Mouse (Mus musculus) spleen, adult 12 weeks (tissue): Measurements from ENCODE around the gene Carmil3.

ENCODE experiments used
- DNase-seq: peaks from one replicate; pipeline ENCODE4 v3.0.0; 2022; ENCODE audit warnings: low spot score

The Carmil3 gene

GRCm38 (mm10) chr14:55490361-55491201 is at the start of gene Carmil3:
Gene Carmil3 (plus strand): TSS chr14:55490651.
- DNase-seq, result peak; percentile 31

GRCm38 (mm10) chr14:55457693-55458092 is 32.8 kb upstream of the Carmil3 start:
- DNase-seq, result no peak

GRCm38 (mm10) chr14:55458273-55458672 is 32.2 kb upstream of the Carmil3 start:
- peak; percentile 61 for DNase-seq

DNA sequence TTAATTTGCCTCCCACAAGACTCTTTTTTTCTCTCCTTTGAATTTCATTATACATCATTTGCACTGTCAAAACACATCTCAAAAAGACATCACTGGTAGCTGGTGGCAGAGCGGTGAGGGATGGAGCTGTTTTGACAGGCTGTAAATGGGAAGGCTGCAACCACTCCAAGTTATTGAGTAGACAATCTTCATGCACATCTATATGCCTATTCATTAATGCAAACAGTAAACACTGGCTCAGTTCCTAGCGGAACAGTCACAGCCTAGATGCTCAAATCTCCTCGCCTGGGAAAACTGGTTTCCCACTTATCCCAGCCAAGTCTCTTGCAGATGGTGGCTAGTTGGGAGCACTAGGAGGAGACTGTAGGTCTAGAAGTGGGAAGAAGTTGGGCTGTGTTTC is 31.7 kb upstream of the Carmil3 start:
- no peak for DNase-seq

GRCm38 (mm10) chr14:55459796-55460195 is 30.7 kb upstream of the Carmil3 start:
- DNase-seq, result no peak

DNA sequence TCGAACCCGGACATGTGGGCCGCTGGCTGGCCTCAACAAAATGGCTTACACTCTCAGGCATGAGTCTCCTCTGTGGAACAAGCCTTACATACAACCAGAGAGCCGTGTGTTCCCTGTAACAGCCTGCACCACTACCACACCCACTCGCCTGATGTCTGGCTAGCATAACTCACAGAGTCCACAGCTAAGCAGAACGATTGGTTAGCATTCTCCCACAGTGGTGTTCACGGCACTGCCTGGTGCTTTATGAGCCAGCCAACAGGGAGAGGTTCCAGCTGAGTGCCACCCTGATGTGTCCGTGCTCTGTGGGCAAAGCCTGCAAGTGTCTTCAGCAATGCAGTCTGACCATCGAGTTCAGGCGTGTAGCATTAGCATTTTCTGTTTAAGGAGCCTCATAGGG is 30.2 kb upstream of the Carmil3 start:
- no peak for DNase-seq

GRCm38 (mm10) chr14:55461757-55462156 is 28.7 kb upstream of the Carmil3 start:
- no peak for DNase-seq

DNA sequence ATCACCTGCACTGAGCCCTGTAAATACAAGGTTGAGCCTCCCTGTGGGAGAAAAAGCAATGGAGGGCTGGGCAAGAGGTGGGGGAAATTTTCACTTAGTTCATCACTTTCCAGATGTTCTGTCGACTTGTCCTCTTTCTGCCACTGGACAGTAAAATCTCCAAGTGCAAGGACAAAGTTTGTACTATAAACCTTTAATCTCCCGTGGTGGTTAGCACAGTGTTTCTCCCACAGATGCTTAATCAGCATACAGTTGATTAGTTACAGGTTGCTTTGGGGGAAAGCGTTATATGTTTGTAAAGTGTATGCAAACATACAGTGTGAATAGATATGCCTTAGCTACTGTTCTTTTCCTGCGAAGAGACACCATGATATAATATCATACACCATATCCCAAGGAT is 24.0 kb upstream of the Carmil3 start:
- no peak for DNase-seq

DNA sequence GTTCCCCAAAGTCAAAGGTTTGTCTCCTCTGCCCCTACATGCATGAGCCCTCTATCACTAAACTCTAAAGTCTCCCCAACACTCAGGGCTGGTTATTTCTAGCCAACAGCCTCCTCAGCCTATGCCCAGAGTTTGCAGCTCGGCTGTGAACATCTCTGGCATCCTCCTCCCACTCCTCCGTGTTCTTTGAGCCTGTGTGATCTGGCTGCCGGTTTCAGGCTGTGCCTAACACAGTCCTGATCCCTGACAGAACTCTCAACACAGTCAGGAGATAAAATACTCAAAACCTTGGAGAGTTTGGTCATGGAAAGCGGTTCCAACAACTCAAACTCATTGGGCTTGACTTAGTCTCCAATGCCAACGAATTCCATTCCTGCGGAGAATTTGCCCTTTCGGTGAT is 23.3 kb upstream of the Carmil3 start:
- DNase-seq, result no peak

DNA sequence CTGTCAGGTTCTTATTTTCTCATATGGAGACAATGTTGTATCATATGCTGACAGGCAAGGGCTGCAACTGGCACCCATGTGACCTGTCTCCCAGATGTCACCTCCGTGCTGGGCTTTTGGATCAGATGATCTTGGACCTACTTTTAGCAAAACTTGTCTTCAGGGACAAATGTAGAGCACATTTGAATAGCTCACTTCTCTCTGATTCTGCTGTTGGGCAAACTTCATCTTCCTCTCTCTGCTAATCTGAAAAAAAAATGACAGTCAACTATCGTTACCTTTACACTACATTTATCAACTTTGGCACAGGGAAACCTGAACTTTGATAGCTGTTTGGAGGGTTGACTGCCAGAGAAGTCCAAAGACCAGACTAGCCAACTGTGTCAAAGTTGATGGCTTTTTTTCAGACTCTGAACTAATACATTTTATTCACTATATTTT is 22.1 kb upstream of the Carmil3 start:
- no peak for DNase-seq

- no peak for DNase-seq
Measured at GRCm38 (mm10) chr14:55469041-55469440, 21.4 kb upstream of the Carmil3 start.

DNA sequence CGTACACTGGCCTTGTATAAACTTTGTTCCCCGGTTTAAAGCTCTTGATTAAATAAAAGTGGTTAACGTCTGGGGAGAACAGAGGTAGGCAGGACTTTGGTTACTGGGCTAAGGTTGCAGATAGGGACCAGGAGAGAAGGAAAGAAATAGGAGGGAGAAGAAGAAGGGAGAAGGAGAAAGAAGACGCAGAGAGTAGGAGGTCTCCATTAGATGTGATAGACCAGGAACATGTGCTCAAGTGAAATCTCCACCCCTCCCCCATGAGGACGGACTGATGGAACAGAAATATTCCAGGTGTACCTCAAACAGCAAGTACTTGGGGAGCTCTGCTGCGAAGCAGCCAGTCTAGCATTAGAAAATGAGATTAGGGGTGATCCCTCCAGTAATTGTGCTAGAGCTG is 20.6 kb upstream of the Carmil3 start:
- no peak for DNase-seq

DNA sequence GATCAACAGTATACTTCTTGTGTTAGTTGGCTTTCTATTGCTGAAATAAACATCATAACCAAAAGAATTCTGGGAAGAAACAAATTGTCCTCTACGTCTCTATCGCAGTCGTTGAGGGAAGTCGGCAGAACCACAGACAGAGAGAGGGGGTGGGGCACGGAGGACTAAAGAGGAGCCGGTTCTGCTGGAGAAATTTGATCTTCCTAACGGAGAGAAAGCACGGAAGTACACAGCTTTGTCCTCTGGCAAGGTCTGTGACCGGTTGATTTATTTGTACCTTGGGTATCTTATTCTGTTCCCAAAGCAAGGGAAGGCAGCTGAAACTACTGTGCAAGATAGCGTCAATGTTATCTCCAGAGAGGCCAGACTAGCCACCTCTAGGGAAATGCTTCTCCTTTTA is 19.6 kb upstream of the Carmil3 start:
- DNase-seq, result no peak

DNA sequence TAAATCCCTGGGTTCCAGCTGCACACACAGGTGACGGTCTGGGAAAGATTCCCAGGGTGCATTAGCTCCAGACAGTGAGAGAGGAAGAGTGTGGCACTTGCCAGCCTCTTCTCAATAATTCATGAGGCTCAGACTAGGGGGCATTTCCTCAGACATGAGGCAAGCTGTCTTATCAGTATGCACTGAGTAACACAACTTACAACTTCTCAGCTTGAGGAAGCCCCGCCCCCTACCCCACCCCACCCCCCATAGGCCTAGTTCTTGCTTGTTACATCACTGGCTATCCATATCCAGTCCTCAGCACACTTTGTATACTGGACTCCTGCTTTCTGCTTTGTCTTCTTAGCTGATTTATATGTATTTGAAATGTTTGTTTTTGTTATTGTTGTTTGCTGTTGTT is 14.8 kb upstream of the Carmil3 start:
- no peak for DNase-seq

DNA sequence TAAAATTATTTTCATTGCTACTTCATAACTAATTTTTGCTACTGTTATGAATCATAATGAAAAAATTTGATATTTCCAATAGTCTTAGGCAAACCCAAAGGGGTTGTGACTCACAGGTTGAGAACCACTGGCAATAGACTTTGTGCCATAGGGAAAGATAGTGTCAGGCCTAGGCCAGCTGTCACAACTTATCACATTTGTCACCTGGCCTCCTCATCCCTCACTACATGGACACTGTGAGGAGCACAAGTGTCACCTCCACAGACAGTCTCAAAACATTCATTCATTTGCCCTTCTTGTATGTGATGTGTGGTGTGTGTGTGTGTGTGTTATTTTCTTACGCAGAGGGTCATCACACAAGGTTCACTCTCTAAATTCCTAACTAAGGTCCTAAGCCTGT is 13.0 kb upstream of the Carmil3 start:
- DNase-seq, result no peak

GRCm38 (mm10) chr14:55477829-55478228 is 12.6 kb upstream of the Carmil3 start:
- DNase-seq, result no peak

GRCm38 (mm10) chr14:55478651-55479599 is 11.5 kb upstream of the Carmil3 start, which contains the start of gene Dhrs4:
Gene Dhrs4 (plus strand): TSS chr14:55478758.
- DNase-seq, result peak; percentile 75

DNA sequence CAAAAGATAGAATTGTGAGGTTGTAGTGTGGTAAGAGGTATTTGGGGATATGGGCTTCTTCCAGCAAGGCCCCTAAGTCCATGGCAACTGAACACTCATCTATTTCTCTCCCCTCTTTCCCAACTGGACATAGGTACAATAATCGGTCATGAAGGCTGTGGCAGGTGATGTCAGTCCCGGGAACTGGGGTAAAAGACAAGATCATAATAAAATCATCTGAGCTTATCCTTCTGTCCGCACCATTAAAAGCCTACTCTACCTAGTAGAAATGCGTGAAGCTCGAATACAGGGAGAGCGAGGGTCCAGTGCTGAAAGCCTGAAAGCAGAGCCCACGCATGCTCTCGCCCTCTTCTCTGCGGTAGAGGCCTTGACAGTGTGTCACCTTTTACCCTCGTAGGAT is 10.8 kb upstream of the Carmil3 start:
- no peak for DNase-seq

DNA sequence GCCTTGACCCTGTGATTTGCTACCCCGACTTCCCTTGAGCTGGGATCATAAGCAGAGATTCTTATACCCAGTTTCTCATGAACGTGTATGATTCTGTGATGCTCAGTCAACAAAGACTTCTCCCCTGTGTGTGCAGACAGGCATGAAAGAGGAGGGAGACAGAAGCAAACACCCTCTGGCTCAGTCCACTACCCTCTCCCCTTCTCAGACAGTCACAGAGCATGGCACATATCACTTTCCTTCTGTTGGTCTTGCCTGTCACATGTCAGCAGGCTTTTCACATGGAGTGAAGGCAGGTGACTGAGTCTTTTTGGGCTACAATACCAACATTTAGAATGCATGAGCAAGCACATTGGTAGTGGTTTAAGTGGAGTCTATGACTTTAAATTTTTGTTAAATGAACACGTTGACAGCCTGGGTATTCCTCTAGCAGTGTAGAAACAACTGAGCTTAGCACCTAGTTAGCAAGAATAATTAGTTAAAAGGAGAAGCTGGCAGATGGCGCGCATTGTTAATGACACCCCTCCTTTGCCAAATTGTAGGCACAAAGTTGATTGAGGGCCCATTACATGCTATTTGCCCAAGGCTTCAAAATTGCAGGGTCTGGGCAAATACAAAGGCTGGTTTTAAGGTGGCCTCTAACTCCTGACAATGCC is 5.9 kb upstream of the Carmil3 start:
- no peak for DNase-seq

DNA sequence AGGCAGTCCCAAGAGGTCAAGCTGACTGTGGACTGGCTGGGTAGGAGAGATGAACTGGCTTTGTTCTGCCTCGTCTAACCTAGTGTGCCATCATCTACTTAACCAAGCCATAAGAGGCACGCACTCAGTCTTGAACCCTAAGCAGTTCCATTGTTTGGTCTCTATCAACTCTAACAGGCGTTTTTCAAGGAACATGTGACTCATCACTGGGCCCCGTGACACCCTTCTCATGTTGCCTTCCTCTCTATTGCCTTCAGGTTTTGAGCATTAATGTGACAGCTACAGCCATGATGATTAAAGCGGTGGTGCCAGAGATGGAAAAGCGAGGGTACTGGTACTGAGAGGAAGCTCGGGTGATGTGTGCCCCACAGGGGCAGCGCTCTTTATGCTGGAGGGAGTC is 3.6 kb upstream of the Carmil3 start:
- DNase-seq, result no peak

DNA sequence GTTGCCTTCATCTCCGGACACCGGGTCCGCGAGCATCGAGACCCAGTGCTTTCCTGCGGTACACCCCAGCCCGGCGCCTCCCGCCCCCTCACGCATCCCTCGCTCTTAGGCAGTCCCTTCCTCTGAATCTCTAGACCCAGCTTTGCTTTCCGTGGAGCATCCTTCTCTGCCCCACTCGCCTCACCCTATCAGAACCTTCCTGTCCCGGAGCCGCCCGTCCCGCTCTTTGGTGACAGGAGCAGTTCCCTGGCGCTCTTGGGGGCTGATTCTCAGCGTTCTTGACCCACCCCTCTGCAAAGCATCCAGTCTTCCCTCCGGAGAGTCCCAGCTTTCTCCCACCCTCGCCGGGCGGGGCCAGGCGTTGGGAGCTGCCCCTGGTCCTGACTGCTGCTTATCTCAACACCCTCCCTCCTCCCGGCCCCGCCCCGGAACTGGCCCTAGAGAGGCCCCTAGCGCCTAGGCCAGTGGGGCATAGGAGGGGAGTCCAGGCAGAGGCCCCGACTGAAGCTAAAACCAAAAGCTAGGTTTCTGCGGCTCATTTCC is 911 bp downstream of the Carmil3 start:
- peak; percentile 49 for DNase-seq

DNA sequence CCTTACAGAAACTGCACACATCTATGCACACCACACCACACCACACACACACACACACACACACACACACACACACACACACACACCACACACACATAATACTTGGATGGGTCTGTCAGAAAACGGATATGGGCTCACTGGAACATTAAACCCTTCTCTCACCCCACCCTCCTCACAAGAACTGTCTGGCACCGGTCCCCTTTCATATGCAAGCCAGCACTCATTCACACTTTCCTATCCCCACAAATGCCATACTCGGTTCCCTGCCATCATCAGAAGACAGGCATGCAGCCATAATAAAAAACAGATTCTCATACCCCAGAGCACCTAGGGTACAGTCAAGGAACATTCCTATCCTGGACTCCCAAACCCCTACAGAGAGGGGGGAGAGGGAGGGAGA is 1.7 kb downstream of the Carmil3 start:
- no peak for DNase-seq
